Mouse (Mus musculus): ENCODE measurements at regions not wholly inside any gene's neighbourhood (a gene's known extent, or its start where the extent isn't known, plus 50 kb on each side); places are given as distances from the start of the nearest gene placed in this dataset.
A peak's percentile ranks its signal among the peaks of the same experiment; 100 is the strongest.

DNA sequence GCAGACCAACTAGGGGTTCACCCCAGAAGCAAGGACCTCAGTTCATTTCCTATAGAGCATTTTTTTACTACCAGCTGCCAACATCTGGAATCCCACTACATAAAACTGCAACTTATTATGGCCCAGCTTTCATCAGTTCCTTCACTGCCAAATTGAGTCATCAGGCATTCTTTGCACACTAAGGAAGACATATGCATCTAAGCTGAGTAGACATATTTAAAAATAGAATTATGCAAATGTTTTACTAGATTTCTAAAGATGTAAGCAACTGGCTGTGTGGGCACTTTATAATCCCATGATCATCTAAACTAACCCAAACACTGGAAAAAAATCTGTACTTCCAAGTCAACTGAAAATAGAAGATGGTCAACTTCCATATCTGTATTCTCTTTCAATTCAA, 415.9 kb upstream of the Rarb start:
- no peak for DNase-seq (ENCODE audit: low read depth, low spot score)

DNA sequence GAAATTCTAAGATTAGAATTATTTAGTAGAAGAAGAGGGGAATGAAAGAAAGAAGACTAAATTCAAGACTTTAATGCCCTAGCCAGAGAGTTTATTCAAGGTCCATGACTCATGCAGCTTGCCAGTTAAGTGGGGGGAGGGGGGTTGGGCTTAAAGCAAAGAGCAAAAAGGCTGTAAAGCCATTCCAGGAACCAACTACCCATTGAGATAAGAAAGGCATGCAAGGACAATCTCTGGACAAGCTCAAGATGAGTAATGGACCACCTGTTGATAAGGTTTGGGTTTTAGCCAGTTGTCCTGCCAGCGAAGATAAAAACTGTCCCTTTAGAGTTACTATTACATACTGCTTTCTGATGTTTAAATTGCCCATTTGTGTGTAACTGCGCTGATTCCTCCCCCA, 392.5 kb upstream of the Rarb start:
- DNase-seq (ENCODE audit: low read depth, low spot score): no peak

GRCm38 (mm10) chr14:17205691-17206090, 386.7 kb upstream of the Rarb start:
- DNase-seq (ENCODE audit: low read depth, low spot score): no peak

DNA sequence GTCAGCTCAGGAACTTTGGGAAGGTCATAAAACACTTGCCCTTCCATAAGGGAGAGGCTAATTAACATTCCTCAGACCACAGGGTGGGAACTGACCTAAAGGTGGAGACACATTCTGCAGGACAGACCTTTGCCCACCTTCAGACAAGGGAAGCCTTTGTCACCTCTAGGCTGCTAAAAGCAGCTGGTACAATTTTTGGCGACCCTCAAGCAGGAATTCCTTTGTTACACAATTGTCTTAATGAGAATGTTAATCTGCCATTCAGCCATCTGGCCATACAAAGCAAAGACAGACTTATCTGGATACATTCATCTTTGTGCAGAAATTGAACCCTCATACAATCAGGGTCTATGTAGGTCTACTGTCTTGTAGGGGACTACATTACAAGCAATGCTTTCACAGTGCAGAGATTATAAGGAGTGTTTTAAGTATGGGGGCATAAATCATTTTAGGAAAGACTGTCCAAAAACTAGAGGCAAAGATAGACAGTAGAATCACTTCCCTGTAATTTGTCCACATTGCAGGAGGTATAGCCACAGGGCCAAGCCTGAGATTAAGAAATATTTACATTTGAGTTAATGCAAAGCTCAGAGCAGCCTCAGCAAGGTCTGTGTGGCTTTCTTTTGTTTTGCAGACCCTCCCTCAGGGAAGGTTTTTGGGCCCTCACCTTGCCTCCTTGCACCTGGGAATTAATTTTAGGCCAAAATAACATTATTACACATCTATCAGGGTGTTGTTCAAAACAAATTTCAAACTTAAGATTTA, 384.5 kb upstream of the Rarb start:
- DNase-seq (ENCODE audit: low read depth, low spot score): peak; percentile 7

DNA sequence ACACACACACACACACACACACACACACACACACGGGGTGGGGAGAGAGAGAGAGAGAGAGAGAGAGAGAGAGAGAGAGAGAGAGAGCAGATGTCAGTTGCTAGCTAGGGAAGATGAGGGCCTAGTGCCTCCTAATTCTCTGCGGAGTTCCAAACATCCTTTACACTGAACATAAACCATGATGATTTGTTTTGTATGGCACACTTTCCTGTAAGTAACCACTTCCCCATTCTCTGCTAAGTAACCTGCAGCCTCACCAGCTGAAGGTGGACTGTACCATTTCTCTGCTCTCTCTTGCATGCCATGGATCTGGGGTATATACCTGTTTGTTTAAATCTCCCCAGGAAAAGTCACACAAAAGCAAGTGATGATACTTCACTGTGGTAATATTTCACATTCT, 374.0 kb upstream of the Rarb start:
- no peak for DNase-seq (ENCODE audit: low read depth, low spot score)

GRCm38 (mm10) chr14:17173218-17173617, 354.3 kb upstream of the Rarb start:
- DNase-seq (ENCODE audit: low read depth, low spot score): no peak

GRCm38 (mm10) chr14:17172330-17173110, 353.6 kb upstream of the Rarb start:
- peak; percentile 72 for DNase-seq (ENCODE audit: low read depth, low spot score)

- no peak for DNase-seq (ENCODE audit: low read depth, low spot score)
These were observed 352.9 kb upstream of the Rarb start for GRCm38 (mm10) chr14:17171896-17172295.

DNA sequence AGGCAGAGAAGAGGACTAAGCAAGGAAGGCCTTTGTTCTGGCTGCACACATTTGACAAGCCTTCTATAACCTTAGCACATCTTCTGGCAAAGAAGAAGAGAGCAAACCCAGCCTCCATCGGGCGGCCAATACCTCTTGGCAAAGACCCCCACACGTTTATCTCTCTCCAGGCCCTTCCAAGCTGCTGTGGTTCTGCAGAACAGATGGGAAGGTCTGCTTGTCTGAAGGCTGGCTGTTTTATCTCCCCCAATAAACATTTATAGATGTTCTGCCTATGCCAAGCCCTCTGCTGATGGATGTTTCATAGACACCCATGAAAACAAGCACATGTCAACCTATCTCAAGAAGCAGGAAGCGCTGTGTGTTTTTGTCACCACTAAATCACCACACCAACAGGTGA, 339.4 kb upstream of the Rarb start:
- DNase-seq (ENCODE audit: low read depth, low spot score): no peak

DNA sequence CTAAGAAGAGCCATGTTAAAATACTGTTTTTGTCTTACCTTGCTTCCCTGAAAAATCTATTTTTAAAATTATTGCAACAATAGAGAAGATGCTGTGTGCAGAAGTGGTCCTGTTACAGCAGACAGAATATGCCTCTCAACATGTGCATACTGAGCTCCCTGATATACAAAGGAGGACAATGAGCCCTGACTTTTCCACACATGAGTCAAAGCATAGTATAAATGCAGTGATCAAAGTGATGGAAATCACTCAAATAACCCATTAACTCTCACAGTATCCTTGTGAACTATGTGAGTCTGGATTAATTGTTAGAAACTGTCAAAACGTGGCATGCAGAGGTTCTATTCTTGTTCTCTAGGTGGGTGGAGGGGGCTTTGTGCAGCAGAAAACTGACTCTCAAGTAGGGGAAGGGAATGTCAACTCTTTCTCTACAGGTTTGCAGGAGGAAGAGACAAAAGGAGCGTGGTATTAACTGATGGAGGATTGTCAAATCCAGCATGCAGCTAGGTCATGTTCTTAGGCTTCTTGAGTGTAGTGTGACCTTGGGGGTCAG, 337.5 kb upstream of the Rarb start:
- DNase-seq (ENCODE audit: low read depth, low spot score): no peak

GRCm38 (mm10) chr14:17120679-17121078, 301.7 kb upstream of the Rarb start:
- DNase-seq (ENCODE audit: low read depth, low spot score): no peak

DNA sequence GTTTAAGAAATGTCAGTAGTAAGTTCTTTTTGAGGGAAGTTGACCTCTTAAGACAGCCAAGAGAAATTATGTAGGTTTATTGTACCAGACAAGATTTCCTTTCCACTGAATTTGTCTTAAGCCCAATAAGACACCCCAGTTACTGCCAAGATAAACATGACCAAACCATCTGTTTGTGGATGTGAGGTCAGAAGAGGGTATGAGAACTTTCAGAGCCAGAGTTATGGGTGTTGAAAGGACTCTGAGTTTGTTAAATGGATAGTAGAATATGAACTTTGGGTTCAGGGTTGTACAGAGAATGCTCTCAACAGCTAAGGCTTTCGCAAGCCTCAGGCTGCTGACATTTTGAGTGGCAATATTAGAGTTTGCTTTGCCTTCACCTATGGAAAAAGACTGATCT, 287.7 kb upstream of the Rarb start:
- DNase-seq (ENCODE audit: low read depth, low spot score): no peak

- DNase-seq (ENCODE audit: low read depth, low spot score): no peak
These were observed 283.5 kb upstream of the Rarb start for GRCm38 (mm10) chr14:17102486-17102885.

GRCm38 (mm10) chr14:17090573-17090937, 271.6 kb upstream of the Rarb start:
- DNase-seq (ENCODE audit: low read depth, low spot score): no peak

DNA sequence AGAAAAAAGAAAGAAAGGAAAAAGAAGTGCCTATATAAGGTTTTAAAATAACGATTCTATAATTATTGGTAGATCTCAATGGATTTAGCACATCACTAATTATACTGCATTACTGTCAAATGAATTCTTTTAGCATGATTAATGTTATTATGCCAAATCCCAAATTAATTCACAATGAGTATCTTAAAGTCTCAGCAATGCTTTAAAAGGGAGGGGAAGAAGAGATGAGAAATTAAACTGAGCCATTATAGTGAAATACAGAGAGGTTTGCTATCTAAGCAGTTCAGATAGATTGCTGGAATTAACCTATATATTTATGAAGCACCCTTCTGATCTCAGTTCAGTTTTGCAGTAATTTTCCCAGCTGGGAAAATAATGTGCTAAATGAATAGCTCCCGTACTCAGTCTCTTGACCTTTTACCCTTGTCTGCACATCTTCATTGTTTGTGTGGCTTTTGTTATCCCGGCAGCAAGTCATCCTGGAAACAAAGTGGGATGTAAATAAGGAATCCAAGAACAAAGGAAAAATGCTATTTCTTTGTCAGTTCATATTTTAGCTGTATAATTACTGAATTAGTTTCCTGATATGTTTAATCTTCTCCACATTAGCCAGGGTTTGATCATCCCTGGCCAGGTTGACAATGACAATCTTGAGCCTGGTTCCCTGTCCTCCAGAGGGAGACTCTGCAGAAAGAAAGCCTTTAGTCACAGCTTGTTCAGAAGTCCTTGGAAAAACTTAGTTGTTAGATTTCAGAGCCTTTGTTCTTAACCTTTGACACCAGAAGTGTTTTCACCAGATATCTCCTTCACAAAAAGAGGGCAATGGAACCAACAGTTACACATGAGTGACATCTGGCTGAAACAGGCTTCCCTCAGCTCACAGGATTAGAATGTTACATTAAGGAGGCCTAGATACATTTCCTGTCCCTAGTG, 270.9 kb upstream of the Rarb start:
- DNase-seq (ENCODE audit: low read depth, low spot score): no peak

GRCm38 (mm10) chr14:17089089-17089634, 270.2 kb upstream of the Rarb start:
- no peak for DNase-seq (ENCODE audit: low read depth, low spot score)

- no peak for DNase-seq (ENCODE audit: low read depth, low spot score)
These were observed 268.9 kb upstream of the Rarb start for GRCm38 (mm10) chr14:17087828-17088227.

DNA sequence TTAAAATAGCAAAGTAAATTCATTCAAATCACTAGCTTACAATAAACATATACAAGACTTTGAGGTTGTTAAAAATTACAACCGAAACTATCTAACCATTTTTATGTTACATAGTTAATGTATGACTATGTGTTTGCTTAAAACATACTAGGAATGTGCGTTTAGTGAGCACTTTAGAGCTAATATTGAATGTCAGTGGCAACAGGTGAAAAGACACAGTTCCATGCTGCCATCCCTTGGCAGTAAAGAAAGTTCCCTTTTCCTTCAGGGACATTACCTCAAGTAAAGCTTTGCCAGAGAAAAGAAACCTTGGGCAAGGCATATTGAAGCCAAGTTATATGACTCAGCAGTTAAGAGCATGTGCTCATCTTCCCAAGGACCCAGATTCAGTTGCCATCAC, 265.0 kb upstream of the Rarb start:
- no peak for DNase-seq (ENCODE audit: low read depth, low spot score)

DNA sequence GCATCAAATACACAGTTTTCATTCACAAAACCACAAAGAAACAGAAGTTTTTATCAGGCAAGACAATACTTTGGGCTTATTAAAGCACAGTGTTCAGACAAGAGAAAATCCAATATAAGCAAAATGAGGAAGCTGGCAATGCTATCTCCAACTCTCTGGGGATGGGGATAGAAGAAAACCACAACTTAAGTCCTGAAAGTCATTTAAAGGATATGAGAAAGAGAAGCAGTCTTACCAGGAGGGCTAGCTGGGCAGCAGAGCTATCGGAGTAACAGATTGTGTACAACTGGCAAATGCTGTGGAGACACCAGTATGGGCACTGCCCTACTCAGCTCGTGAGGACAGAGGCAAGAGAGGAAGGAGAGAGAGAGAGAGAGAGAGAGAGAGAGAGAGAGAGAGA, 262.9 kb upstream of the Rarb start:
- DNase-seq (ENCODE audit: low read depth, low spot score): no peak

- no peak for DNase-seq (ENCODE audit: low read depth, low spot score)
These were observed 260.6 kb upstream of the Rarb start for GRCm38 (mm10) chr14:17079513-17079912.

GRCm38 (mm10) chr14:17061358-17061757, 242.4 kb upstream of the Rarb start:
- no peak for DNase-seq (ENCODE audit: low read depth, low spot score)

DNA sequence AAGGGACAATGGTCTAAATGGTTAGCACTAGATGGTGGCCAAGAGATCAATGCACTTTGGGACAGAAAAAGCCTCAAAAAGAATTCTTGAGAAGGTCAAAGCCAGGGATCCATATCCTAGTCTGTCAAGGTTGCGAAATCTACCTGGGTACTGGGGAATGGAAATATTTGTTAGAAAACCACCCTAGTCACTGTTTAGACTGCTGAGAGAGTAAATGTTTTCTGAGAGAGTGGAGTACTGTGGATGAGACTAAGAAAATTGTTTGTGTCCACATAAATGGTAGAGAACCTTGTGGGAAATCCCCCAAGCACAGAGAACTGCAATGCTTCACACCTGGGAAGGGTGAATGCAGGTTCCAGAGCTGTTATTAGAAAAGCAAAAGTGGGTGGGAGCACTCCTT, 239.5 kb upstream of the Rarb start:
- DNase-seq (ENCODE audit: low read depth, low spot score): no peak
